Mouse (Mus musculus) kidney, adult 2 months (tissue): ENCODE data around the gene Atp6v0e.

Source experiments
- CTCF ChIP-seq: fragments of 200-500 bp; conservative IDR thresholded peaks from 2 replicates; pipeline ENCODE4 v1.5.1; 2011; ENCODE audit warnings: low read depth, mild to moderate bottlenecking, control low read depth, low read length, moderate library complexity, mixed read lengths; ENCODE audit not compliant: insufficient read depth, insufficient read length
- POLR2A ChIP-seq: fragments of 200-500 bp; IDR thresholded peaks from one replicate; pipeline ENCODE4 v1.6.1; 2011; ENCODE audit warnings: low read depth, low read length, control low read depth

GRCm38 (mm10) chr17:26701565-26701964, 38.5 kb downstream of the Atp6v0e start:
- TF ChIP-seq POLR2A = no peak
- TF ChIP-seq CTCF = no peak
